Mouse (Mus musculus) G1E-ER4 (cell line): ENCODE data around the gene Fdx1. TPM values are rescaled to one million over a fixed set of nuclear protein-coding genes. Genes with fewer than 3 reads are reported as not detected.

ENCODE experiments used
- GATA1 ChIP-seq: IDR thresholded peaks from one replicate; pipeline ENCODE4 v1.8.0; 2012; ENCODE audit warnings: low read length, inconsistent platforms
- polyA plus RNA-seq: library from polyadenylated mRNA; stranded (reverse); fragments of >175 nt; gene quantifications from 2 replicates; pipeline ENCODE4 v1.2.3, GENCODE M21; 2012

Fdx1 gene
- 52.0 and 74.9 TPM in 2 replicates for polyA plus RNA-seq

- no peak for TF ChIP-seq GATA1
These were observed at the start of gene Fdx1 for GRCm38 (mm10) chr9:51962975-51963701. Gene Fdx1 (minus strand): TSS chr9:51963556.

DNA sequence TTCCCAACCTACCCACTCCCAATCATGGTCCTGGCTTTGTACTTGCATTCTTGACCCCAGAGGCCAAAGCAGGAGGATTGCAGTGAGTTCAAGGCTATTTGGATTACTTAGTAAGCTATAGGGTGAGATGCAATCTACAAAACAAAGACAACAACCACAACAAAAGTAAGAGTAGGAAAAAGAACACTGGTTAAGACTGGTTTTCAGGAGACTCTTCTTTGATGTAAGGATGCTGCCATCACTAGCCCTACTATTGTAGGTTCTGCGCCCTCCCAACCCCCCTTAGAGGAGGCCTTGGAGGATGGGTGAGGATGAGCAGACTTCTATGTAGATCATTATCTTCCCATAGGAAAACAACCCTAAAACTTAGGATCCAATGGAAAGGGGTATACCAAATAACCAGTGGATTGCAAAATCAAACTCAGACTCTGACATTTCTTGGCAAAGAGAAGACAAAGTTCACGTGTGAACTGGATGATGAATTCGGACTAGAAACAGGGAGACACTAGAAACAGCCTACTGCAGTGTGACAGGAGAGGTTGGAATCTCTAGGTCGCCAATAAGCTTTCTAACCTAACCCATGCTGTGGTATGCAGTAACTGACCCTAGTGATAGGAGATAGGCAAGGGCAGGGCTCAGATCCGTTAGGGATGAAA is 49.6 kb upstream of the Fdx1 start:
- no peak for TF ChIP-seq GATA1

DNA sequence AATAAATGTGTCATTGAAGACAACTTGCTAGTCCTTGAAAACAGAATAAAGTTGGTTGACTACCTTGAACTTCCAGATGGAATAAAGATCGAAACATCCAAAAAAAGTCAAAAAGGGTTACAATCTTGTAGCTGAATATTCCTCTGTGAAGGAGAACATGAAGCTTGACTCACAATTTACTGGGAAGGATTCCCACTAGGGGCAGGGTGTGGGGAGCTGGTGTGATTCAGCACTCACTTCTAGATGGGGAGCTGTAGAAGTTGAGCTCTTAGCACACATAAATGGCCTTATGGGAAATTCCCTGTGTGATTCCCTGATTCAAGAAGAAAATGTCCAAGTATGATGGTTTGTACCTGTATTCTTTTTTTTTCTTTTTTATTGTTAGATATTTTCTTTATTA is 49.0 kb upstream of the Fdx1 start:
- TF ChIP-seq GATA1, result no peak

- TF ChIP-seq GATA1, result no peak
These were observed 45.2 kb upstream of the Fdx1 start for GRCm38 (mm10) chr9:52008511-52008910.

- no peak for TF ChIP-seq GATA1
These were observed 44.0 kb upstream of the Fdx1 start for GRCm38 (mm10) chr9:52007341-52007740.

- TF ChIP-seq GATA1, result no peak
These were observed 40.1 kb upstream of the Fdx1 start for GRCm38 (mm10) chr9:52003501-52003900.

DNA sequence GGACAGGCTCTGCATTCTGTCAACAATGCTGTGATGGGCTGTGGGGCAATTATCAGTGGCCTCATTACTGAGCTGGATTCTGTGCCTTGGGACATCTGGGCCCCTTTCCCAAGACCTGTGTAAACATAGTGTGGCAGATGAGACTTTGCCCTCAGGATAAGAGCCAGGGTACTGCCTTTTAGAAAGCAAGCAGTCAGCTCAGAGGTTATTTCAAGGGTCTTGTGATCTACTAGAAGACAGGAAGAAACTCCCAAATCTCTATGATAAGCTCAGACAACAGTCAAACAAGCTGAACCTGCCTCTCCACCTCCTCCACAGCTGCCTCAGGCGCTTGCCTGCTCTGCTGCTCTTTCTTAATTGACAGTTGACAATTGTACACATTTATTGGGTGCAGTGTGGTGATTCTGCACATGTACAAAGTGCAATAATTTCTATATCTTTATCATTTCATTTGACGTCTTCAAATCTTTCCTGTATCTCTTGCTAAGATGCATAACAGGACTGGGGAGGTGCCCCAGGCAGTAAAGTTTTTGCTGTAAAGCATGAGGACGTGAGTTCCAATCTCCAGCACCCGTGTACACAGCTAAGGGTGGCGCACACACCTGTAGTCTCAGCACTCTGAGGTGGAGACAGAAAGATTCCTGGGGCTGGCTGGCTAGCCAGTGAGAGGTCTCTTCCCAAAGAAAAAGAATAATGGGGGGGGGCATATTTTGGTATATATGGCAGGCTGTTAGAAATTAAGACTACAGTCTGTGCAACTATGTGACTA is 32.2 kb upstream of the Fdx1 start:
- TF ChIP-seq GATA1, result no peak

GRCm38 (mm10) chr9:51994636-51995260 is 31.4 kb upstream of the Fdx1 start:
- no peak for TF ChIP-seq GATA1

DNA sequence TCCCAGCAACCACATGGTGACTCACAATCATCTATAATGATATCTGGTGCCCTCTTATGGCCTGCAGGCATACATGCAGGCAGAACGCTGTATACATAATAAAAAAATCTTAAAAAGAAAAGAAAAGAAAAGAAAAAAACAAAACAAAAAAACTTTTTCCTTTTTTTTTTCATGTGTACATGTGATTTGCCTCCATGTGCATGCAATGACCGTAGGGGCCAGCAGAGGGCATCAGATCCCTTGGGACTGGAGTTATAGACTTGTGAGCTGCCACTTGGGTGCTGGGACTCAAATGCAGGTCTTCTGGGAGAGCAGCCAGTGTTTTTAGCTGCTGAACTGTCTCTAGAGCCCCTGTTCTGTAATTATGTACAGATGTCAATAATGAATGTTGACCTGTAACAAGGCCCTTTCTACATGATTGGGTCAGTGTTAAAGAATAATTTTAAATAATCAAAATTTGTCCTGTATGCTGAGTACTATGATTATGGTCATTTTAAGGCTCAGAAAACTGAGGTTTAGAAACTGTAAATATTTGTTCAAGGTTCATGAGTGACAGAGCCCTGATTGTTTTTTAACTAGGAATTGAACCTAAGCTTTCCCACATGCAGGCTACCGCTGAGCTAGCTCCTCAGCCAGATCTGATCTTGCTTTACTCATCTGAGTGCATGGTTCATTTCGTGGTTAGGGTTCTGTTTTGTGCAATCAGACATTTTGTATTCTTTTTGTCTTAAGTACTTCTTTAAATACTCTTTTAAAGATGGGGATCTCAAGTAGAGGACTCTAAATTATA is 30.3 kb upstream of the Fdx1 start:
- TF ChIP-seq GATA1, result no peak

DNA sequence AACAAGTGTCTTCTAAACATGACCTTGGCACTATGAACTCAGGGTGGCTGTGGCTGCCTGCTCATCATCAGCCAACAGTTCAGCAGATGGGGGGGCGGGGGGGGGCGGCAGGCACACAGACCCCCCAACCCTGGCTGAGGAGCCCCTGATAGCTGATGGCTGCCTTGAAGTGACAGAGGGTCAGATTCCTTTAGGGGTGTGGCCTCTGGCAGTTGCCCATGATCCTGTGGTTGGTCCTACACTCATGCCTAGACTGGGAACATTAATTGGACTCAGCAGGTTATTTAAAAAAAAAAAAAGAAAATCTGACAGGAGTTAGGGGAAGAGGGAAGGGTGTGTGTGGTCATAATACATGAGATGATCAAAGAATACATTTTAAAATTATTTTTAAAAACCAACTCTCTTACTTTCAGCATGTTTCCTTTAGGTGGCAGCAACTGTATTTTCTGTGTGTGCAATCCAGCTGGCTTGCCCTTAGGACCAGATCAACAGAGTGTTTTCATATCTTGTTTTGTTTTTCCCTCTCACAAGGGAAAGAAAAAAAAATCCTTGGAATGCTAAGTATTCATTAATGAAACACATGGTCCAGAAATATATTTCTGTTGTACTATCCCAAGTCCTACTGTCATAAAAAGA is 28.0 kb upstream of the Fdx1 start:
- no peak for TF ChIP-seq GATA1

GRCm38 (mm10) chr9:51990828-51991227 is 27.5 kb upstream of the Fdx1 start:
- no peak for TF ChIP-seq GATA1

DNA sequence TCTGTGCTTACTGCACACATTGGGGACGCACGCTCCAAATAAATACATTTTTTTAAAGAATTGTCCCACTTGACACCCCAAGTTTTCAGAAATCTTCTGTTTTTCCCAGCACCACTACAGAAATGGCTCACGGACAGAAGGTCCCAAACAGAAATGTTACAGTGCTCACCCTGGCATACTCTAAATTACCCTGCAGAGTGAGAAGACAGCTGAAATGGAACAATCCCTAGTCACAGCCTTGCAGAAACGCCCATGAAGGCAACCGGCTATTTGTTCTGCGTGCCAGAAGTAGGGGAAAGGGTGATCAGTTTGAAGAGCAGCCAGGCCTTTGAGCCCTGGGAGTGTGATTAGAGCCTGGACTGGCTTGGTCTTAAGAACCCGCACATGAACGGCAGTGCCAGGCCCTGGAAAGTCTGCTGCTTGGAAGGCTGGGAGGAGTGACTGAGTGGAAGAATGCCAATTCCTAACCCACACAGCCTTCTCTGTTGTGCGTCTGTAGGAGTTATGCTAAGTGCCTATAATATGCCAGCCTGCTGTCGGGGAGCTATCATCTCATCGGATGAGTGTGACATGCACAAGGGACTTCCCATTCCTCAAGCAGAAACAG is 22.2 kb upstream of the Fdx1 start:
- TF ChIP-seq GATA1, result no peak

DNA sequence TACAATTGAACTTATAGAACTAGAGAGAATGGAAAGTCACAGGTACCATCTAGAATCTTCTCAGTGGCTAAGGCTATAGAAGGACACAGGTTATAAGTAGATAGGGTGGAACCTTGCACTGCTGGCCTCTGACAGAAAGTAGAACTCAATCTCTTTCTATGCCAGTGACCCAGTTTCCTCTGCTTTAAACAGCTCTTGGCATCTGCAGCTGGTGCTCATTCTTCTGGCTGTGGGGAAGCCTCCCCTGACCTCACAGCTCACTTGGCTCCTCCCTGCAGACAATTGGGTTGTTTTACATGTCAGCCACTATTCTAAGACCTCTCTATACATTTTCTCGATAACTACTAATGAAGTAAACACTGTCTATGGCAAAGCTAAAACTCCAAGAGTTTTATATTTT is 17.8 kb upstream of the Fdx1 start:
- no peak for TF ChIP-seq GATA1

DNA sequence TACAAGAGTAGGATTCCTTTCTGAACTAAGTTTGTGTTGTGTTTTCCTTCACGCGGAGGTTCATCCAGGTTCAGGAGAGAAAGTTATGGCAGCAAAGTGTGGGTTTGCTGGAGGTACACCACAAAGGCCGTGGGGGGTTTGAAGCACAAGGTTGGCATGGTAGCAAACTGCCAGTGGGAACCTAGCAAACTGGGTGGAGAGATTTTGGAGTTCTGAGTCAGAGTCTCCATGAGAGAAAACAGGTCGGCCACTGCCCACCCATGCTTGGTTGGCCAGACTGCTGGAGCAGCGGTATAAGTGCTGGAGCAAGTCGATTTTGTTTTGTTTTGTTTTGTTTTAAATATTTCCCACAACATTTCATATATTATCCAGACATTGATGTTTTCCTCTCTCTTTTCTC is 15.9 kb upstream of the Fdx1 start:
- TF ChIP-seq GATA1, result no peak
